Mouse (Mus musculus): ENCODE data around the gene Ift122.

DNA sequence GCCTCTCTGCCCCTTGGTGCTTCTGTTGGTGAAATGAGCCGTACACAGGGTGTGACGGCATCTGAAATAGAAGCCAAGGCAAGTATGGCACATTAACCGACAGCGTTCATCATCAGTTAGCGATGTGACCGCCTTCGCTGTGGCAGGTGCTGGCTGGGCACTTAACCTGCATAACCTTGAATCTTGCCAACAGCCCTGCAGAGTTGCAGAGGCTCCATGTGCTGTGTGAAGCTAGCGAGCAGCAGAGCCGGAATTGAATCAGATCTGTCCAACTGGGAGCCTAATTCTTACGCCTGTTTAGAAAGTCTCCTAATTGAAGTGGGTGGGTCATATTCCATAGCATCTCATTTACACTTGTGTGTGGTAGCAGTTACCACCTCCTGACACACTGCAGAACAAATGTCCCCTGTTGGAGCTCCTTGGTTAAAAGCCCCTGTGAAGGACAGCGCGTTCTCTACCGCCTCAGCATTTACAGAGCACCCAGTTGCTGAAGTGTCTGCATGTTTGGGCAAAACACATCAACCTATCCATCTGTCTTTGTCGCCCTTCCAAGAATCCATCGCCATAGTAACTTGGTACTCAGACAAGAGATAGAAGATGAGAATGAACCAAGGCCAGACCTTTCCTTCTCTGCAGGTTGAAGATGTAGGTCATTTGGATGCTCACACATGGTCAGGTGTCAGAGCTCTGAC, 61.4 kb downstream of the Ift122 start:
- TF ChIP-seq TAL1 (IDR thresholded peaks at IDR 0.05; ENCODE audit: low read length), result no peak
- TF ChIP-seq GATA1 (IDR thresholded peaks at IDR 0.05; ENCODE audit: low read length), result no peak

Measured in erythroblast, embryonic 14.5 days (primary cell).